10 mouse cellular contexts compared by ENCODE assay signal in genomic region chr2:172474970-172475369, GRCm38 (mm10). TPM values are rescaled to one million over a fixed set of nuclear protein-coding genes. Genes with fewer than 3 reads are reported as not detected.
A peak's percentile ranks its signal among the peaks of the same experiment; 100 is the strongest.
DNase-seq lines count a peak whose midpoint lies in the region; ATAC-seq and TF ChIP-seq lines count a peak whose summit lies in the region.
"Had no signal": no experiment of that assay in that cellular context is flagged by ENCODE, and none has a peak within 500 bp of the region (broad histone marks: within the 10 kb centered on the region; RNA-seq: fewer than 3 reads in every experiment).

No protein-coding gene starts in this region.

- no peaks in the 10 kb centered on the region for H3K27me3 ChIP-seq in intestine, postnatal 0 days (replicated peaks; ENCODE audit: control insufficient read depth, insufficient read depth, low read length)
- 0 out of 2 replicates have a peak, but pooled peaks cover 3% of the 10 kb centered on the region for H3K27me3 ChIP-seq in intestine, embryonic 15.5 days (replicated peaks)
- no peaks in the 10 kb centered on the region for H3K27me3 ChIP-seq in forebrain, embryonic 13.5 days
- H3K27me3 ChIP-seq: liver, embryonic 13.5 days had no signal

- no peak overlapping the region for H3K4me2 ChIP-seq in intestine, postnatal 0 days (replicated peaks; ENCODE audit: low read depth)
- no peak overlapping the region for H3K4me2 ChIP-seq in intestine, embryonic 15.5 days (replicated peaks)
- no peak overlapping the region for H3K4me2 ChIP-seq in forebrain, embryonic 13.5 days
- H3K4me2 ChIP-seq: embryonic facial prominence, embryonic 13.5 days; liver, embryonic 13.5 days had no signal

- peaks cover 1% of the 10 kb centered on the region; the same call in 1 of the 2 replicates for H3K36me3 ChIP-seq in intestine, postnatal 0 days (ENCODE audit: control insufficient read depth, insufficient read depth)
- H3K36me3 ChIP-seq in intestine, embryonic 15.5 days: no peaks in the 10 kb centered on the region; the same call in 1 of the 2 replicates
- no peaks in the 10 kb centered on the region for H3K36me3 ChIP-seq in ES-E14 (ENCODE audit: control insufficient read depth, insufficient read depth, low read length, poor library complexity, severe bottlenecking)
- H3K36me3 ChIP-seq in forebrain, embryonic 13.5 days (ENCODE audit: poor library complexity, severe bottlenecking): peaks cover 7% of the 10 kb centered on the region

- 33% methylated on average over 6 of the region's 6 CpGs for WGBS in intestine, postnatal 0 days
- 28% methylated on average over 6 of the region's 6 CpGs for WGBS in intestine, embryonic 15.5 days
- 35% methylated on average over 6 of the region's 6 CpGs for WGBS in forebrain, embryonic 13.5 days

- no peaks in the 10 kb centered on the region for H3K4me1 ChIP-seq in intestine, postnatal 0 days (replicated peaks; ENCODE audit: control insufficient read depth, insufficient read depth, low read length)
- H3K4me1 ChIP-seq in intestine, embryonic 15.5 days (replicated peaks): 0 out of 2 replicates have a peak, but pooled peaks cover 4% of the 10 kb centered on the region
- no peaks in the 10 kb centered on the region; a peak in 1 of 4 replicates for H3K4me1 ChIP-seq in ES-E14 (ENCODE audit: control insufficient read depth in 2 of 2, insufficient read depth in 2 of 2, low read length in 2 of 2, poor library complexity in 1 of 2)
- peaks cover 14% of the 10 kb centered on the region for H3K4me1 ChIP-seq in forebrain, embryonic 13.5 days

- no peak overlapping the region for H3K9ac ChIP-seq in intestine, postnatal 0 days (ENCODE audit: low read depth, low read length)
- H3K9ac ChIP-seq in intestine, embryonic 15.5 days: no peak overlapping the region
- H3K9ac ChIP-seq in ES-E14 (ENCODE audit: insufficient read depth, low read depth, low read length, poor library complexity, severe bottlenecking): no peak overlapping the region
- no peak overlapping the region for H3K9ac ChIP-seq in forebrain, embryonic 13.5 days
- H3K9ac ChIP-seq: embryonic facial prominence, embryonic 13.5 days; liver, embryonic 13.5 days had no signal

- H3K9me3 ChIP-seq in intestine, postnatal 0 days (ENCODE audit: control insufficient read depth): no peaks in the 10 kb centered on the region
- H3K9me3 ChIP-seq in intestine, embryonic 15.5 days: no peaks in the 10 kb centered on the region
- H3K9me3 ChIP-seq in ES-E14 (ENCODE audit: control insufficient read depth, insufficient read depth, low read depth, low read length): no peaks in the 10 kb centered on the region
- H3K9me3 ChIP-seq in forebrain, embryonic 13.5 days (replicated peaks): no peaks in the 10 kb centered on the region
- H3K9me3 ChIP-seq: embryonic facial prominence, embryonic 13.5 days; liver, embryonic 13.5 days had no signal

- TF ChIP-seq CTCF in intestine, postnatal 0 days (IDR thresholded peaks at IDR 0.05; ENCODE audit: low read depth): peak; percentile 67

- no peak overlapping the region for H3K27ac ChIP-seq in intestine, postnatal 0 days (ENCODE audit: low read depth, low read length)
- no peak overlapping the region for H3K27ac ChIP-seq in intestine, embryonic 15.5 days
- H3K27ac ChIP-seq in ES-E14 (ENCODE audit: insufficient read depth, low read depth, low read length, poor library complexity, severe bottlenecking): no peak overlapping the region
- no peak overlapping the region for H3K27ac ChIP-seq in forebrain, embryonic 13.5 days
- H3K27ac ChIP-seq: embryonic facial prominence, embryonic 13.5 days; liver, embryonic 13.5 days had no signal

- peak; percentile 42 for DNase-seq in ES-E14 (ENCODE audit: low read depth, low spot score)
- DNase-seq in embryo, embryonic 9.5 days (ENCODE audit: extremely low spot score): peak; percentile 22
- DNase-seq in retina, embryonic 14.5 days (ENCODE audit: low spot score): peak; percentile 26
- DNase-seq in testis, postnatal 10 days (ENCODE audit: low spot score): no peak
- DNase-seq: liver, embryonic 13.5 days had no signal

- in situ Hi-C loops in ES-E14 (cut with MboI; ENCODE audit: low sequenced_read_pairs in 2 of 2, unreplicated experiment in 2 of 2): loop anchor here (10.0 to 25.0 kb wide), 2 partner anchors 287 to 300 kb away; no protein-coding TSS in a partner anchor

- no peak overlapping the region for H3K4me3 ChIP-seq in intestine, postnatal 0 days (ENCODE audit: low read depth, low read length)
- no peak overlapping the region for H3K4me3 ChIP-seq in intestine, embryonic 15.5 days (replicated peaks)
- no peak overlapping the region for H3K4me3 ChIP-seq in ES-E14 (ENCODE audit: insufficient read depth in 1 of 2, low read depth in 1 of 2, low read length in 2 of 2, poor library complexity in 1 of 2, severe bottlenecking in 1 of 2)
- H3K4me3 ChIP-seq in forebrain, embryonic 13.5 days: no peak overlapping the region
- H3K4me3 ChIP-seq: embryonic facial prominence, embryonic 13.5 days; liver, embryonic 13.5 days had no signal

- no peak for ATAC-seq in intestine, postnatal 0 days
- ATAC-seq in intestine, embryonic 15.5 days: no peak
- ATAC-seq in activated CD4-positive, CD25-positive, alpha-beta regulatory T cell, adult 4 months: no peak
- ATAC-seq in forebrain, embryonic 13.5 days: no peak

TF ChIP-seq in ES-E14, 5 proteins besides CTCF, POLR2A, EP300 and RAD21:
- TF ChIP-seq MAFK (IDR thresholded peaks at IDR 0.05; ENCODE audit: insufficient read depth, low read depth, low read length): no peak
- no peak for TF ChIP-seq ZC3H11A (IDR thresholded peaks at IDR 0.05; ENCODE audit: borderline replicate concordance, low read depth, low read length)
- TF ChIP-seq HCFC1 (IDR thresholded peaks at IDR 0.05; ENCODE audit: borderline replicate concordance, insufficient read depth, low read length): no peak
- no peak for TF ChIP-seq ZNF384 (IDR thresholded peaks at IDR 0.05; ENCODE audit: low read depth, low read length)
- TF ChIP-seq CHD2 (IDR thresholded peaks at IDR 0.05; ENCODE audit: low read depth, low read length): no peak

RNA-seq across cellular contexts. Expression of gene Fam209, which starts 2.6 kb away (rescaled TPM):
- polyA plus RNA-seq in intestine, postnatal 0 days (2015; fragmentation: Nextera tagmentation; extraction: Ambion mirVana): not detected in 2 replicates
- polyA plus RNA-seq in intestine, embryonic 15.5 days (2015; fragmentation: Nextera tagmentation; extraction: Ambion mirVana): not detected in 2 replicates
- total RNA-seq in ES-E14 (2012; rRNA removed): 0.54 and 1.6 TPM in 2 replicates
- polyA plus RNA-seq in activated CD4-positive, CD25-positive, alpha-beta regulatory T cell, adult 4 months (2017; shearing (Covaris generic)): 1 to 10 TPM; 1.6 to 1.9 TPM
- polyA plus RNA-seq in forebrain, embryonic 13.5 days (2015; fragmentation: Nextera tagmentation; extraction: Ambion mirVana): 0.76 and 0.98 TPM in 2 replicates
- polyA plus RNA-seq: liver, embryonic 13.5 days had no signal

RNA-seq across cellular contexts. Expression of gene Gcnt7, which starts 16.6 kb away (rescaled TPM):
- 0.17 and 0.51 TPM in 2 replicates for polyA plus RNA-seq in intestine, postnatal 0 days (2015; fragmentation: Nextera tagmentation; extraction: Ambion mirVana)
- polyA plus RNA-seq in intestine, embryonic 15.5 days (2015; fragmentation: Nextera tagmentation; extraction: Ambion mirVana): 0.95 and 1.1 TPM in 2 replicates
- 0.27 and 0.69 TPM in 2 replicates for total RNA-seq in ES-E14 (2012; rRNA removed)
- 1 to 10 TPM; 4.0 to 7.4 TPM for polyA plus RNA-seq in activated CD4-positive, CD25-positive, alpha-beta regulatory T cell, adult 4 months (2017; shearing (Covaris generic))
- 1.6 and 2.4 TPM in 2 replicates for polyA plus RNA-seq in forebrain, embryonic 13.5 days (2015; fragmentation: Nextera tagmentation; extraction: Ambion mirVana)

RNA-seq across cellular contexts. Expression of gene Rtf2, which starts 34.6 kb away (rescaled TPM):
- polyA plus RNA-seq in intestine, postnatal 0 days (2015; fragmentation: Nextera tagmentation; extraction: Ambion mirVana): 75.3 and 82.5 TPM in 2 replicates
- 69.8 and 70.1 TPM in 2 replicates for polyA plus RNA-seq in intestine, embryonic 15.5 days (2015; fragmentation: Nextera tagmentation; extraction: Ambion mirVana)
- 51.0 and 58.7 TPM in 2 replicates for total RNA-seq in ES-E14 (2012; rRNA removed)
- 100 to 1,000 TPM in 1 of 2 experiments, 10 to 100 TPM in 1; 99.4 to 120 TPM for polyA plus RNA-seq in activated CD4-positive, CD25-positive, alpha-beta regulatory T cell, adult 4 months (2017; shearing (Covaris generic))
- polyA plus RNA-seq in forebrain, embryonic 13.5 days (2015; fragmentation: Nextera tagmentation; extraction: Ambion mirVana): 99.2 and 99.3 TPM in 2 replicates
